Mouse (Mus musculus): ENCODE measurements around the gene Irgc1. TPM values are rescaled to one million over a fixed set of nuclear protein-coding genes. Genes with fewer than 3 reads are reported as not detected.
"Not testable (repeated sequence)": the region's sequence is repeated elsewhere in the genome, so short reads cannot be mapped to it uniquely, and the experiment has no call there.

Irgc1 gene
- polyA plus RNA-seq (2015; fragmentation: Nextera tagmentation; extraction: Ambion mirVana), result 0.07 TPM in 1 of 2 replicates, not detected in the other

DNA sequence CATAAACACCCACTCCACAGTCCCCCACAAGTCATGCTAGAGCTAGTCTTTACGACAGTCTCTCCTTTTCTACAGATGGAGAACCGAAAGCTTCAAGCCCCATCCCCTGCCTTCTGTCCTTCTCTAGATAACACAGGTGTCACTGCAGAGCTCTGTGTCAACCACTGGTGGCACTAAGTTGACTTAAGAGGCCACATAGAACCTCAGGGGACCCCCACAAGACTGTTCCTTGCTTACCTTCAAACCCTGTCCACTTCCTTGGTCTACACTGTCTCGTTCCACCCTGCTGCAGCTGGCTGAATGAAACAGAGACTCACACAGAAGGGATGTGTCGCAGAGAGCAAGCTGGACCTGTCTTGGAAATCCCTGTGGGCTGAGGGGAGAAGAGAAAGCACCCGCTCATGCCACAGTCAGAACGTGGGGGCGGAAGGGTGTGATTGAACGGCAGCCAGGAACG lies at the start of gene Irgc1:
Irgc1 (minus strand) TSS at position 443 of the 457 bp plus-strand sequence.
- Histone ChIP-seq H3K9me3 (ENCODE audit: control insufficient read depth, low read length) (no peaks in the 10 kb centered on the region), H3K36me3 (ENCODE audit: control insufficient read depth, insufficient read depth, low read length) (no peaks in the 10 kb centered on the region), H3K4me2 (ENCODE audit: low read depth, low read length) (no peak within 1 kb of the TSS), H3K9ac (ENCODE audit: low read depth, low read length) (no peak within 1 kb of the TSS), H3K4me1 (ENCODE audit: control insufficient read depth, insufficient read depth, low read length) (peaks cover 5% of the 10 kb centered on the region; the same call in 1 of the 2 replicates), H3K27ac (ENCODE audit: low read length) (no peak within 1 kb of the TSS), H3K27me3 (replicated peaks; ENCODE audit: control insufficient read depth, insufficient read depth, low read length) (no peaks in the 10 kb centered on the region), H3K4me3 (ENCODE audit: low read length) (no peak within 1 kb of the TSS)
- ATAC-seq, result no peak
- WGBS, result 72% methylated on average over 9 of the region's 9 CpGs

DNA sequence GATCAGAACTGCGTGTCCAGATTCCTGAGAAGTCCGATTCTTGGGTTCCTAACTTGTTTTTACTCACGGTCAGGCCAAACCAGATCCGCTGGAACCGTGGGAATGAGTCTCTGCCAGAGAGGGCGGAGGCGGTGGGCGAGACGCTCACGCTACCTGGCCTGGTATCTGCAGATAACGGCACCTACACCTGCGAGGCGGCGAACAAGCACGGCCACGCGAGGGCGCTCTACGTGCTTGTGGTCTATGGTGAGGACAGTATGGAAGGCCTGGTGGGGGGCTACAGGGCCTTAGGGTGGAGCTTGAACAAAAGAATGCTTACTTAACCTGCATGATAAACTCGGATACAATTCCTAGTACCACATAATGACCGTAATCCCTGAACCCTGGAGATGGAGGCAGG lies 49.4 kb upstream of the Irgc1 start:
- Histone ChIP-seq H3K4me1 (ENCODE audit: control insufficient read depth, insufficient read depth, low read length) (peaks cover 32% of the 10 kb centered on the region), H3K27me3 (replicated peaks; ENCODE audit: control insufficient read depth, insufficient read depth, low read length) (peaks cover 32% of the 10 kb centered on the region), H3K9me3 (ENCODE audit: control insufficient read depth, low read length) (peaks cover 6% of the 10 kb centered on the region; the same call in 1 of the 2 replicates), H3K27ac (ENCODE audit: low read length) (no peak overlapping the region), H3K4me2 (ENCODE audit: low read depth, low read length) (no peak overlapping the region), H3K4me3 (ENCODE audit: low read length) (no peak overlapping the region), H3K9ac (ENCODE audit: low read depth, low read length) (no peak overlapping the region), H3K36me3 (ENCODE audit: control insufficient read depth, insufficient read depth, low read length) (no peaks in the 10 kb centered on the region)
- WGBS, result 46% methylated on average over 21 of the region's 21 CpGs
- no peak for ATAC-seq

GRCm38 (mm10) chr7:24500929-24501328 lies 48.8 kb upstream of the Irgc1 start:
- H3K4me2 ChIP-seq (ENCODE audit: low read depth, low read length), result no peak overlapping the region
- no peaks in the 10 kb centered on the region for H3K36me3 ChIP-seq (ENCODE audit: control insufficient read depth, insufficient read depth, low read length)
- no peak for ATAC-seq
- no peak overlapping the region for H3K27ac ChIP-seq (ENCODE audit: low read length)
- peaks cover 26% of the 10 kb centered on the region for H3K4me1 ChIP-seq (ENCODE audit: control insufficient read depth, insufficient read depth, low read length)
- no peak overlapping the region for H3K4me3 ChIP-seq (ENCODE audit: low read length)
- peaks cover 32% of the 10 kb centered on the region for H3K27me3 ChIP-seq (replicated peaks; ENCODE audit: control insufficient read depth, insufficient read depth, low read length)
- no peak overlapping the region for H3K9ac ChIP-seq (ENCODE audit: low read depth, low read length)
- H3K9me3 ChIP-seq (ENCODE audit: control insufficient read depth, low read length), result peaks cover 6% of the 10 kb centered on the region; the same call in 1 of the 2 replicates
- 36% methylated on average over 7 of the region's 7 CpGs for WGBS

DNA sequence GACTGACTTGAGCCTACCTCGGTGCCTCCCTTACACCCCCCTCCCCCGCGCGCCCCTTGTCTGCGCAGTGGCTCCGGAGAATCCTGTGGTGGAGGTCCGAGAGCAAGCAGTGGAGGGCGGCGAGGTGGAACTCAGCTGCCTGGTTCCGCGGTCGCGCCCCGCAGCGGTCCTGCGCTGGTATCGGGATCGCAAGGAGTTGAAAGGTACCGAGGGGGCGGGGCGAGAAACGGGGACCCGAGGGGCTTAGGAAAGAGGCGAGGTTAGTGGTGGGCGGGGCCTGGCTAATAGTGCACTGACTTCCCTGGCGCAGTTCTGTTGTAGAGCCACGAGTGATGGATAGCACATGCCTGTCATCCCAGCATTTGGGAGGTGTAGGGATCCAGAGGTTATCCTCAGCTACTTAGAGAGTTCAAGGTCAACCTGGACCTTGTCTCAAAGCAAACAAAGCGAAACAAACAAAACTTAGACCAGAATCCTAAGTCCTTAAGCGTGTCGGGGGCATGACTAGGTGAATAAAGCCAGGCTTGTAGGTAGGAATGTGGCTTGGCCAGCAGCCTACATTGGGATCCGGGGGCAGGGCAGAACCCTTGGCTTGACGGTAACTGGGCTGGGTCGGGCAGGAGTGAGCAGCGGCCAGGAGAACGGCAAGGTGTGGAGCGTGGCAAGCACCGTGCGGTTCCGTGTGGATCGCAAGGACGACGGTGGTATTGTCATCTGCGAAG lies 47.9 kb upstream of the Irgc1 start:
- ATAC-seq, result peak; percentile 45; the same call in 1 of the 2 replicates
- Histone ChIP-seq H3K4me3 (ENCODE audit: low read length) (peak overlapping the region; percentile 37), H3K36me3 (ENCODE audit: control insufficient read depth, insufficient read depth, low read length) (no peaks in the 10 kb centered on the region), H3K9ac (ENCODE audit: low read depth, low read length) (peak overlapping the region; percentile 40; the same call in 1 of the 2 replicates), H3K4me1 (ENCODE audit: control insufficient read depth, insufficient read depth, low read length) (peaks cover 19% of the 10 kb centered on the region; the same call in 1 of the 2 replicates), H3K27me3 (replicated peaks; ENCODE audit: control insufficient read depth, insufficient read depth, low read length) (peaks cover 32% of the 10 kb centered on the region), H3K9me3 (ENCODE audit: control insufficient read depth, low read length) (peaks cover 6% of the 10 kb centered on the region; the same call in 1 of the 2 replicates), H3K27ac (ENCODE audit: low read length) (no peak overlapping the region), H3K4me2 (ENCODE audit: low read depth, low read length) (peak overlapping the region; percentile 64)
- WGBS, result 10% methylated on average over 43 of the region's 43 CpGs

- H3K4me2 ChIP-seq (ENCODE audit: low read depth, low read length), result no peak overlapping the region
- H3K27me3 ChIP-seq (replicated peaks; ENCODE audit: control insufficient read depth, insufficient read depth, low read length), result no peaks in the 10 kb centered on the region
- H3K27ac ChIP-seq (ENCODE audit: low read length), result no peak overlapping the region
- 83% methylated on average over 8 of the region's 8 CpGs for WGBS
- H3K36me3 ChIP-seq (ENCODE audit: control insufficient read depth, insufficient read depth, low read length), result no peaks in the 10 kb centered on the region
- no peak overlapping the region for H3K4me3 ChIP-seq (ENCODE audit: low read length)
- H3K9me3 ChIP-seq (ENCODE audit: control insufficient read depth, low read length), result no peaks in the 10 kb centered on the region
- no peak for ATAC-seq
- H3K9ac ChIP-seq (ENCODE audit: low read depth, low read length), result no peak overlapping the region
- H3K4me1 ChIP-seq (ENCODE audit: control insufficient read depth, insufficient read depth, low read length), result no peaks in the 10 kb centered on the region
These were observed 36.2 kb upstream of the Irgc1 start for GRCm38 (mm10) chr7:24488303-24488702.

DNA sequence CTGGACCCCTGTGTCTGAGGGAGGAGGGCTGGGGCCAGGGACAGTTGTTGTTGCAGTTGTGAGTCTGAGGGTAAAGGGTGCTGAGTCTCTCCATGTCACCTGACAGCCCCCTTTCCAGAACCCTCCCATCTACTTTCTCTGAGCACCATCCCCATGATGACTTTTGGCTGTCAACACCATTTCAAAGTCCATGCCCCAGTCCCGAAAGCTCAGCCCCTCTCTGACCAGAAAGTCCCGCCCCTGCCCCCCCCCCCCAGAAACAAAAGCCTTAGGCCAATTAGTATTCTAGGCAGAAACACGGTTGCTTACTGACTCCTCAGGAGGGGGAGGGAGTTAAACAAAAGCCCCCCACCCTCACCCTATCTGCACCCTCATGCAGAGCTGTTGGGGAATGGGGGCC lies 35.3 kb upstream of the Irgc1 start:
- Histone ChIP-seq H3K36me3 (ENCODE audit: control insufficient read depth, insufficient read depth, low read length) (no peaks in the 10 kb centered on the region), H3K4me1 (ENCODE audit: control insufficient read depth, insufficient read depth, low read length) (no peaks in the 10 kb centered on the region), H3K4me3 (ENCODE audit: low read length) (no peak overlapping the region), H3K27me3 (replicated peaks; ENCODE audit: control insufficient read depth, insufficient read depth, low read length) (peaks cover 3% of the 10 kb centered on the region; the same call in 1 of the 2 replicates), H3K4me2 (ENCODE audit: low read depth, low read length) (no peak overlapping the region), H3K9me3 (ENCODE audit: control insufficient read depth, low read length) (no peaks in the 10 kb centered on the region), H3K27ac (ENCODE audit: low read length) (no peak overlapping the region), H3K9ac (ENCODE audit: low read depth, low read length) (no peak overlapping the region)
- no peak for ATAC-seq
- WGBS, result 43% methylated on average over 3 of the region's 3 CpGs

DNA sequence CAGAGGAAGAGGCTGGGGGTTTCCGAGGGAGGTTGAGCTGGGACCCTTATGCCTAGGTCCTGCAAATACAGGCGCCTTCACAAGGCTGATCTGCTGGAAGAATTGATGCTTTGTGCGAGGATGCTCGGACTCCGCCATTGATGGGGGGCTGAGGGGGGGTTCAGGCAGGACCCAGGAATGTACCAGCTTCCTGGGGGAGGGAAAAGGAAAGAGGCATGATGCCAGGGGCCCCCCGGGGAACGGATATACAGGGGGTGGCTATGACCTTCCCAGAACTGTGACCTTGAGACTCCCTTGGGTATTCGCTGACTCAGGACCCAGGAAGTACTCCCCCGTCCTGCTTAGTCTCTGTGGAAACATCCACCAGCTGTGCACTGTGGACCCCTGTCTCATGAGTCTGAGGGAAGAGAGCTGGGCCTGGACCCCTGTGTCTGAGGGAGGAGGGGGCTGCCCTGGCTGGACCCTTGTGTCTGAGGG lies 34.6 kb upstream of the Irgc1 start:
- 48% methylated on average over 9 of the region's 9 CpGs for WGBS
- Histone ChIP-seq H3K4me2 (ENCODE audit: low read depth, low read length) (no peak overlapping the region), H3K9ac (ENCODE audit: low read depth, low read length) (no peak overlapping the region), H3K4me1 (ENCODE audit: control insufficient read depth, insufficient read depth, low read length) (no peaks in the 10 kb centered on the region; the same call in 1 of the 2 replicates), H3K27me3 (replicated peaks; ENCODE audit: control insufficient read depth, insufficient read depth, low read length) (peaks cover 3% of the 10 kb centered on the region; the same call in 1 of the 2 replicates), H3K27ac (ENCODE audit: low read length) (no peak overlapping the region), H3K36me3 (ENCODE audit: control insufficient read depth, insufficient read depth, low read length) (no peaks in the 10 kb centered on the region), H3K9me3 (ENCODE audit: control insufficient read depth, low read length) (no peaks in the 10 kb centered on the region), H3K4me3 (ENCODE audit: low read length) (no peak overlapping the region)
- no peak for ATAC-seq

- no peak for ATAC-seq
- Histone ChIP-seq H3K4me1 (ENCODE audit: control insufficient read depth, insufficient read depth, low read length) (peaks cover 11% of the 10 kb centered on the region), H3K27me3 (replicated peaks; ENCODE audit: control insufficient read depth, insufficient read depth, low read length) (peaks cover 7% of the 10 kb centered on the region; the same call in 1 of the 2 replicates), H3K36me3 (ENCODE audit: control insufficient read depth, insufficient read depth, low read length) (no peaks in the 10 kb centered on the region), H3K9ac (ENCODE audit: low read depth, low read length) (no peak overlapping the region), H3K9me3 (ENCODE audit: control insufficient read depth, low read length) (no peaks in the 10 kb centered on the region), H3K4me3 (ENCODE audit: low read length) (no peak overlapping the region), H3K4me2 (ENCODE audit: low read depth, low read length) (no peak overlapping the region), H3K27ac (ENCODE audit: low read length) (no peak overlapping the region)
- WGBS, result 82% methylated on average over 9 of the region's 9 CpGs
These were observed 33.4 kb upstream of the Irgc1 start for GRCm38 (mm10) chr7:24485481-24485880.

- not testable (repeated sequence) for H3K9me3 ChIP-seq (ENCODE audit: control insufficient read depth, low read length); H3K4me3 ChIP-seq (ENCODE audit: low read length); H3K27ac ChIP-seq (ENCODE audit: low read length); H3K9ac ChIP-seq (ENCODE audit: low read depth, low read length); H3K4me2 ChIP-seq (ENCODE audit: low read depth, low read length); H3K27me3 ChIP-seq (replicated peaks; ENCODE audit: control insufficient read depth, insufficient read depth, low read length); ATAC-seq; H3K36me3 ChIP-seq (ENCODE audit: control insufficient read depth, insufficient read depth, low read length)
- WGBS, result 55% methylated on average over 6 of the region's 6 CpGs
- peaks cover 13% of the 10 kb centered on the region for H3K4me1 ChIP-seq (ENCODE audit: control insufficient read depth, insufficient read depth, low read length)
These were observed 31.2 kb upstream of the Irgc1 start for GRCm38 (mm10) chr7:24483291-24483690.

Measured in intestine, embryonic 16.5 days (tissue).